Mouse (Mus musculus) kidney, adult 8-10 months (tissue): ENCODE data around the gene Ankrd9.

Experiments
- DNase-seq, 2 experiments: peaks; one replicate each; pipeline ENCODE4 v3.0.0; 2022

Ankrd9 gene

GRCm38 (mm10) chr12:110978607-110979406 lies at the start of gene Ankrd9:
Gene Ankrd9 (minus strand): TSS chr12:110979040.
- DNase-seq, result peak; percentile 99

- DNase-seq, result no peak
These were observed 42.7 kb upstream of the Ankrd9 start for GRCm38 (mm10) chr12:111021577-111021976.

- no peak for DNase-seq
These were observed 42.3 kb upstream of the Ankrd9 start for GRCm38 (mm10) chr12:111021138-111021537.

GRCm38 (mm10) chr12:111019086-111019485 lies 40.2 kb upstream of the Ankrd9 start:
- DNase-seq, result no peak

- no peak for DNase-seq
These were observed 39.2 kb upstream of the Ankrd9 start for GRCm38 (mm10) chr12:111018068-111018467.

GRCm38 (mm10) chr12:111016807-111017206 lies 38.0 kb upstream of the Ankrd9 start:
- DNase-seq, result no peak

- DNase-seq, result no peak
These were observed 30.9 kb upstream of the Ankrd9 start for GRCm38 (mm10) chr12:111009615-111010257.

GRCm38 (mm10) chr12:111008500-111009490 lies 30.0 kb upstream of the Ankrd9 start:
- DNase-seq, result no peak

GRCm38 (mm10) chr12:111007134-111008103 lies 28.6 kb upstream of the Ankrd9 start:
- DNase-seq, result peak in 1 of 2 experiments; percentile 28

- no peak for DNase-seq
These were observed 27.5 kb upstream of the Ankrd9 start for GRCm38 (mm10) chr12:111006339-111006738.

- DNase-seq, result no peak
These were observed 27.0 kb upstream of the Ankrd9 start for GRCm38 (mm10) chr12:111005803-111006202.

GRCm38 (mm10) chr12:111004142-111004541 lies 25.3 kb upstream of the Ankrd9 start:
- DNase-seq, result no peak

- no peak for DNase-seq
These were observed 22.1 kb upstream of the Ankrd9 start for GRCm38 (mm10) chr12:111000956-111001355.

- no peak for DNase-seq
These were observed 21.0 kb upstream of the Ankrd9 start for GRCm38 (mm10) chr12:110999820-111000219.

- no peak for DNase-seq
These were observed 19.3 kb upstream of the Ankrd9 start for GRCm38 (mm10) chr12:110998092-110998491.

- DNase-seq, result no peak
These were observed 15.8 kb upstream of the Ankrd9 start for GRCm38 (mm10) chr12:110994666-110995065.

GRCm38 (mm10) chr12:110993226-110993625 lies 14.4 kb upstream of the Ankrd9 start:
- no peak for DNase-seq

GRCm38 (mm10) chr12:110992771-110993170 lies 13.9 kb upstream of the Ankrd9 start:
- DNase-seq, result peak; percentile 57 to 66

- peak; percentile 86 to 95 for DNase-seq
These were observed 13.3 kb upstream of the Ankrd9 start for GRCm38 (mm10) chr12:110992128-110992553.

GRCm38 (mm10) chr12:110991361-110992127 lies 12.7 kb upstream of the Ankrd9 start:
- DNase-seq, result peak; percentile 68 to 82

- no peak for DNase-seq
These were observed 11.7 kb upstream of the Ankrd9 start for GRCm38 (mm10) chr12:110990500-110990899.
